7 mouse cellular contexts compared by ENCODE assay signal in the genomic region with DNA sequence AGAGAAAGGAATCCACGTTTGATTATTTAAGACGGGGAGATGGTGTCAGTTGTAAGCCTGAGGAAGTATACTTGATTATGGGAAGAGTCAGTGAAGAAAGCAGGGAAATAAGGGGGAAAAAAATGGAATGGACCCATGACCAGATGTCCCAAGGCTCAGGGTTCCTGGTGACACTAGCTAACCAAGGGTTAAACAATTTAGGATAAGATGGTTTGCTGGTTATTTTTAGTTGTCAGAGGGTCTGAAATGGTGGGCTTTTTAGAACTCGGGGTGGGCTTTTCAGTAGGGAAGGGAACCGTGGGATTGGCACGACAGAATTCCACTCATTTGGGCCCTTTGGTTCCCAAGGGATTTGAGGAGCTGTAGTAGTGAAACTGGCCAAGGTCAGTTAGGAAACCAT. TPM values are rescaled to one million over a fixed set of nuclear protein-coding genes. Genes with fewer than 3 reads are reported as not detected.
DNase-seq lines count a peak whose midpoint lies in the region; ATAC-seq lines count a peak whose summit lies in the region.

No protein-coding gene starts in this region.

- H3K36me3 ChIP-seq in neural tube, embryonic 11.5 days (ENCODE audit: control insufficient read depth, insufficient read depth, low read length) = no peaks in the 10 kb centered on the region
- no peaks in the 10 kb centered on the region for H3K36me3 ChIP-seq in forebrain, embryonic 11.5 days (ENCODE audit: control insufficient read depth, insufficient read depth, low read length)
- H3K36me3 ChIP-seq in limb, embryonic 11.5 days (ENCODE audit: control insufficient read depth, insufficient read depth, low read length) = no peaks in the 10 kb centered on the region
- H3K36me3 ChIP-seq in stomach, embryonic 14.5 days (ENCODE audit: control insufficient read depth, insufficient read depth, low read length) = no peaks in the 10 kb centered on the region; the same call in 1 of the 2 replicates

- no peak for ATAC-seq in neural tube, embryonic 11.5 days (ENCODE audit: insufficient read depth, low FRiP score, low TSS enrichment)
- ATAC-seq in forebrain, embryonic 11.5 days (replicated peaks; ENCODE audit: low FRiP score) = no peak
- no peak for ATAC-seq in limb, embryonic 11.5 days (ENCODE audit: insufficient number of reproducible peaks, low FRiP score, low TSS enrichment, low read depth)
- no peak for ATAC-seq in stomach, embryonic 14.5 days (ENCODE audit: insufficient number of reproducible peaks, insufficient read depth, low FRiP score, low read depth)

- DNase-seq in neural tube, embryonic 11.5 days (ENCODE audit: low spot score) = no peak
- DNase-seq in neural tube, embryonic 10.5 days (ENCODE audit: extremely low spot score, low spot score) = no peak
- no peak for DNase-seq in forebrain, embryonic 11.5 days (ENCODE audit: low spot score)
- no peak for DNase-seq in limb, embryonic 11.5 days (ENCODE audit: low spot score)
- DNase-seq in ovary, adult 18-20 months (ENCODE audit: low spot score) = no peak
- no peak for DNase-seq in gastrocnemius, postnatal 10 days

- peak overlapping the region; percentile 72 for H3K4me2 ChIP-seq in neural tube, embryonic 11.5 days (ENCODE audit: low read depth)
- H3K4me2 ChIP-seq in forebrain, embryonic 11.5 days (ENCODE audit: low read depth, low read length, severe bottlenecking) = peak overlapping the region; percentile 73
- H3K4me2 ChIP-seq in limb, embryonic 11.5 days (ENCODE audit: low read depth, severe bottlenecking) = peak overlapping the region; percentile 95
- H3K4me2 ChIP-seq in stomach, embryonic 14.5 days (replicated peaks; ENCODE audit: low read depth, low read length) = peak overlapping the region; percentile 89

- 2% methylated on average over 5 of the region's 5 CpGs for WGBS in neural tube, embryonic 11.5 days
- 3% methylated on average over 5 of the region's 5 CpGs for WGBS in forebrain, embryonic 11.5 days
- WGBS in limb, embryonic 11.5 days = 3% methylated on average over 5 of the region's 5 CpGs
- WGBS in stomach, embryonic 14.5 days = 2% methylated on average over 5 of the region's 5 CpGs

- H3K4me1 ChIP-seq in neural tube, embryonic 11.5 days (ENCODE audit: control insufficient read depth, insufficient read depth, low read length) = peaks cover 16% of the 10 kb centered on the region
- peaks cover 24% of the 10 kb centered on the region for H3K4me1 ChIP-seq in forebrain, embryonic 11.5 days (replicated peaks; ENCODE audit: control insufficient read depth, insufficient read depth, low read length)
- H3K4me1 ChIP-seq in limb, embryonic 11.5 days (ENCODE audit: control insufficient read depth, insufficient read depth, low read length) = peaks cover 26% of the 10 kb centered on the region
- peaks cover 36% of the 10 kb centered on the region for H3K4me1 ChIP-seq in stomach, embryonic 14.5 days (ENCODE audit: control insufficient read depth, insufficient read depth, low read length)

- no peaks in the 10 kb centered on the region for H3K9me3 ChIP-seq in neural tube, embryonic 11.5 days (ENCODE audit: control insufficient read depth, low read length)
- H3K9me3 ChIP-seq in forebrain, embryonic 11.5 days (ENCODE audit: control insufficient read depth, low read length) = no peaks in the 10 kb centered on the region
- no peaks in the 10 kb centered on the region for H3K9me3 ChIP-seq in limb, embryonic 11.5 days (ENCODE audit: control insufficient read depth, low read length)
- no peaks in the 10 kb centered on the region for H3K9me3 ChIP-seq in stomach, embryonic 14.5 days (ENCODE audit: control insufficient read depth, low read depth, low read length)

- H3K4me3 ChIP-seq in neural tube, embryonic 11.5 days (ENCODE audit: low read depth, low read length) = peak overlapping the region; percentile 93
- peak overlapping the region; percentile 97 for H3K4me3 ChIP-seq in forebrain, embryonic 11.5 days (ENCODE audit: low read depth, low read length)
- peak overlapping the region; percentile 96 for H3K4me3 ChIP-seq in limb, embryonic 11.5 days (ENCODE audit: low read depth, low read length)
- H3K4me3 ChIP-seq in stomach, embryonic 14.5 days (ENCODE audit: low read depth, low read length) = peak overlapping the region; percentile 91

- H3K9ac ChIP-seq in neural tube, embryonic 11.5 days (ENCODE audit: low read length) = peak overlapping the region; percentile 94
- peak overlapping the region; percentile 93 for H3K9ac ChIP-seq in forebrain, embryonic 11.5 days (ENCODE audit: low read length)
- H3K9ac ChIP-seq in limb, embryonic 11.5 days (ENCODE audit: low read length) = peak overlapping the region; percentile 93
- H3K9ac ChIP-seq in stomach, embryonic 14.5 days (replicated peaks; ENCODE audit: low read depth, low read length) = peak overlapping the region; percentile 96

- H3K27me3 ChIP-seq in neural tube, embryonic 11.5 days (ENCODE audit: control insufficient read depth, insufficient read depth, low read length) = no peaks in the 10 kb centered on the region
- no peaks in the 10 kb centered on the region for H3K27me3 ChIP-seq in forebrain, embryonic 11.5 days (ENCODE audit: control insufficient read depth, insufficient read depth, low read length)
- no peaks in the 10 kb centered on the region for H3K27me3 ChIP-seq in limb, embryonic 11.5 days (ENCODE audit: control insufficient read depth, insufficient read depth, low read length)
- H3K27me3 ChIP-seq in stomach, embryonic 14.5 days (ENCODE audit: control insufficient read depth, insufficient read depth, low read length) = no peaks in the 10 kb centered on the region

- H3K27ac ChIP-seq in neural tube, embryonic 11.5 days (ENCODE audit: low read depth, low read length) = no peak overlapping the region
- H3K27ac ChIP-seq in forebrain, embryonic 11.5 days (ENCODE audit: low read depth, low read length) = no peak overlapping the region
- H3K27ac ChIP-seq in limb, embryonic 11.5 days (replicated peaks; ENCODE audit: low read depth, low read length) = no peak overlapping the region
- peak overlapping the region; percentile 89; the same call in 1 of the 2 replicates for H3K27ac ChIP-seq in stomach, embryonic 14.5 days (ENCODE audit: low read length)

RNA-seq across cellular contexts. Expression of a gene that starts 1.0 kb away (rescaled TPM):
- polyA plus RNA-seq in neural tube, embryonic 11.5 days (2014; fragmentation: Nextera tagmentation; extraction: Ambion mirVana) = 10.5 and 10.8 TPM in 2 replicates
- 11.3 TPM in 2 replicates for polyA plus RNA-seq in forebrain, embryonic 11.5 days (2014; fragmentation: Nextera tagmentation; extraction: Ambion mirVana)
- polyA plus RNA-seq in limb, embryonic 11.5 days (2014; fragmentation: Nextera tagmentation; extraction: Ambion mirVana) = 10.6 and 10.8 TPM in 2 replicates
- 8.7 and 9.6 TPM in 2 replicates for polyA plus RNA-seq in stomach, embryonic 14.5 days (2014; fragmentation: Nextera tagmentation; extraction: Ambion mirVana)
- 10 to 100 TPM; 52.7 to 52.9 TPM for total RNA-seq in gastrocnemius, postnatal 10 days (2021)

RNA-seq across cellular contexts. Expression of a gene that starts 1.1 kb away (rescaled TPM):
- polyA plus RNA-seq in neural tube, embryonic 11.5 days (2014; fragmentation: Nextera tagmentation; extraction: Ambion mirVana) = 277 and 283 TPM in 2 replicates
- 274 and 277 TPM in 2 replicates for polyA plus RNA-seq in forebrain, embryonic 11.5 days (2014; fragmentation: Nextera tagmentation; extraction: Ambion mirVana)
- 219 and 224 TPM in 2 replicates for polyA plus RNA-seq in limb, embryonic 11.5 days (2014; fragmentation: Nextera tagmentation; extraction: Ambion mirVana)
- polyA plus RNA-seq in stomach, embryonic 14.5 days (2014; fragmentation: Nextera tagmentation; extraction: Ambion mirVana) = 177 and 180 TPM in 2 replicates
- total RNA-seq in gastrocnemius, postnatal 10 days (2021) = 10 to 100 TPM; 62.5 to 73.1 TPM

RNA-seq across cellular contexts. Expression of a gene that starts 58.6 kb away (rescaled TPM):
- polyA plus RNA-seq in neural tube, embryonic 11.5 days (2014; fragmentation: Nextera tagmentation; extraction: Ambion mirVana) = 28.7 and 34.7 TPM in 2 replicates
- polyA plus RNA-seq in forebrain, embryonic 11.5 days (2014; fragmentation: Nextera tagmentation; extraction: Ambion mirVana) = 21.2 and 28.5 TPM in 2 replicates
- 24.3 and 26.6 TPM in 2 replicates for polyA plus RNA-seq in limb, embryonic 11.5 days (2014; fragmentation: Nextera tagmentation; extraction: Ambion mirVana)
- polyA plus RNA-seq in stomach, embryonic 14.5 days (2014; fragmentation: Nextera tagmentation; extraction: Ambion mirVana) = 41.5 and 42.1 TPM in 2 replicates
- 10 to 100 TPM; 57.8 to 58.2 TPM for total RNA-seq in gastrocnemius, postnatal 10 days (2021)
